Mouse (Mus musculus): Measurements from ENCODE around the gene Mzf1. TPM values are rescaled to one million over a fixed set of nuclear protein-coding genes. Genes with fewer than 3 reads are reported as not detected.

Mzf1 gene
- polyA plus RNA-seq (2012): 1.3 and 1.6 TPM in 2 replicates

DNA sequence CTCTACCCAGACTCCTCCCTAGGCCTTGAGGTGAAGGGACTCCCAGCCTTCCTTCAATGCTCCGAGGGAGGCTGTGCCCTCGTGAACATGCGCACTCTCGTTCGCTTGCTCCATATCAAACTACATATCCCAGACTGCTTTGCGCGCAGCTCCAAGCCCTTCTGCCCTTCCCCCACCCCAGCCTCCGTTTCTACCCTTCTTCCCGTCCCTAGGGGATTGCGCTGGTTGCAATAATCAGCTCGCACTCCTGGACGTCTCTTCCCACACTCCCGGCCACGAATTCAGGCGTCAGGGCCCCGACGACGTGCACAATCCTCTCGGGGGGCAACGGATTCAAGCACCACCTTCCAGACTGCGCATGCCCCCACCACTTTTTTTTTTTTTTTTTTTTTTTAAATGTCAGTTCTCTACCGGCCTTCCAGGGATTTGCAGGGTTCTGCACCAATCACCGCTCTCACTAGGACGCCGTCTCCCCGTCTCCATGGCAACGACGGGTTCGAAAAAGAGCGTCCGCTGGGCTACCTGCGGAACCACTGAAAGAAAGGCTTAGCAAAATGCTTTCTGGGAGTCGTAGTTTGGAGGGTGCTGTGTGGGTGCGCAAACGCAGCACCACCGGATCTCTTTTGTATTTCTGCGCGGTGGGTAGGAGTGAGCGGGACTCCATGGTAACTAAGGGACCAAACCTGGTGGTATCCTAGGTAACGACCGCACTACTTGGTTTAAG is at the start of gene Mzf1:
Gene Mzf1, minus strand, starts transcription at position 478 of the 724 bp plus-strand sequence.

DNA sequence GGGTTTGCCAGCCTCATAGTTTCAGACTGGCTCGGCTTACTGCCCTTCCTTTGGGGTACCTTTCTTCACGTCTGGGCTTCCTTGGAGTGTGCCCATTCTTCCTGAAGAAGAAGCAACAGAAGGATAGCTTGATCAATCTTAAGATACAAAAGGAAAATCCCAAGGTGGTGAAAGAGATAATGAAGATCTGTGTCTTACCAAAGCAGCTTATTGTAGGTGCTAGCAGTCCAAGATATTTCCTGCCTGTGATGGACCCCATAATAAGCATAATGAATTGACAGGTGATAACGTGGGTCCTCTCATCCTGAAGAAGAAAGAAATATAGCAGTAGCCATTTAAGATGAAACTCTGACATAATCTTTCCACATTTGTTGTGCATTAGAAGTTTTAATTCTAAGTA is 40.5 kb upstream of the Mzf1 start, which contains the start of gene Vmn1r85:
Gene Vmn1r85, minus strand, starts transcription at position 101 of the 400 bp plus-strand sequence.

DNA sequence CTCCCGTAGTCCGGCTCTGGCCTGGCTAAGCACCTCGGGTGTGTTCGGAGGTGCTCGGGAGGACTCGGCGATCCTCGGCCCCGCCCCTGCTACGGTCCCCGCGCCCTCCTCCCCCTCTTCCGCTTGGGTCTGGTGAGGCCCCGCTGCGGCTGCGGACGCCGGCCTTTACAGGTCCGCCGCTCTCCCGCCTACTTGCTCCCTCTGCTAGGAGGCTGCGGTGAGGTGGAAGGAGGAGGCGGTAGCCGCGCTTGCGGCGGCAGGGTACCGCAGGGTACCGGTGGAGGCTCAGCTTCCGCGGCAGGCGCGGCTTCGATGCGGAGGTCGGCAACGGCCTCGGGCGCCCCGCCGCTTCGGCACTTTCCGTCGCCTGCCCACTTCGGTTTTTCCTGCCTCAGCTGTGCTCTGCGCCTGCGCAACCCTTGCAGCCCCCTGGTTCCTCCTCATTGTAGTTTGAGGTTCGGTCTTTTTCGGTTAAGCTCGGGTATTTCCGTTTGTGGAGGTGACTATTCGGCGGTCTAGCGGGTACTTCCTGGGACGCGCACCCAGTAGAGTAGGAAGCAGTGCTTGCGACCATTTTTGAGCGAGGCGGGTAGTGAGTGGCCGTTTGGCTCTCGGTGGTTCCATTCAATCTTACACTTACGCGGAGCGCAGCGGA is 16.5 kb downstream of the Mzf1 start, which contains the start of gene Ube2m:
Gene Ube2m, minus strand, starts transcription at position 375 of the 655 bp plus-strand sequence.

GRCm38 (mm10) chr7:13034148-13034977 is 20.2 kb downstream of the Mzf1 start, which contains the start of gene Chmp2a:
TSS of gene Chmp2a (minus strand) at chr7:13034807.

DNA sequence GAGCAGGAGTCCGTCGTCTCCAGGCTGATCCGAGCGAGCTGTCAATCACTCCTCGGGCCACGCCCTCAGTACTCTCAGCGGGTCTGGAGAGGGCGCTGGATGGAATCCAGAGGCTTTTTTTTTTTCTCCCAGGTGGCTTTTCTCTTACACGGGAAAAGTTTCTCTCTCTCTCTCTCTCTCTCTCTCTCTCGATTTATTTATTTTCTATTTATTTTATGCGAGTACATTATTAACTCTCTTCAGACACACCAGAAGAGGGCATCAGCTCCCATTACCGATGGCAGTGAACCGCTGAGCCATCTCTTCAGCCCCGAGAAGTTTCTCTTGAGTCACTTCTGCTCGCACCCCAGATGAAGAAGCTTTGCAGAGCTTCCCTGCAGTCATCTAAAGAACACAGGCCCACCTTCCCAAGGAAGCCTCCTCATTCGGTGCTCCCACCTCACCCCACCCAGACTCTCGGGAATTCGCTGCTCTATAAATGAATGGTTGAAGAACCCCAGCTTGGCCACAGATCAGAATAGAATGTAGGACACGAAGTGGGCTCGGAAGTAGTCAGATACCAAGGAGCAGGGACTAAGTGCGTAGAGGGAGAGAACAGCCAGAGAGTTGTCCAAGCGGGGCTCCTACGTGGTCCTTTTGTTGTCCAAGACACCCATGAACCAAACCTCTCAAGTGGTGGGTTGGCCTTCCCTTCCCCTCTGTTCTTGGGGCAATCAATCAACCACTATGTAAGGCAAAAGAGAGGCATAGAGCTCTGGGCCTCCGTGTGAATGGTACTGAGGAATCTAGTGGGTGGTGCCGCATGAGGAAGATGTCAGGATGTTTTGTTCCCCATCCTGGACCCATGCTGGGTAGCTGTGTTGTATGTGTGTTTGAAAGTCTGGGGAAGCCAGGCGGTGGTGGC is 44.3 kb downstream of the Mzf1 start, which contains the start of gene Zbtb45:
Gene Zbtb45, minus strand, starts transcription at position 30 of the 904 bp plus-strand sequence.

GRCm38 (mm10) chr7:12998851-12999250 is 55.7 kb downstream of the Mzf1 start, which contains the start of gene Trim28:
TSS of gene Trim28 (plus strand) at chr7:12999114.

DNA sequence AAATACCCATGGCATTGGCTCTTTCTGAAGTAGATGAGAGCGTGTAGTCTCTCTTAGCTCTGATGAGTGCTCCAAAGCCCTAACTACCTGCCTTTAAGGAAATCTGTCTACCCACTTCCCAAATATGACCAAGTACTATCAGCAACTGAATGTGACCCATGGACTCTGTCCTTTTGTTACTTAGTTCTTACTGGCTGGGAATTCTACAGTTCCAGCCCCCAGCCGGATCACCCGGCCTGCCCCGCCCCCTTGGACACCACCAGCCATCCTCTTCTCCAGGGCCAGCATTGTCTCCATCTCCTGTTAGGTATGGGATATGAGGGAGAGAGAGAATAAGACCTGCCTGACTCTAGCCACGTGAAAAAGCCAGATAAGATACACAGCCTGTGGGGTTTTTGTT is 56.5 kb downstream of the Mzf1 start, which contains the start of gene Slc27a5:
Gene Slc27a5, minus strand, starts transcription at position 140 of the 400 bp plus-strand sequence.

Other genes starting within 250 kb of the Mzf1 start
- gene Zfp329, start 235.9 kb downstream of the Mzf1 start, polyA plus RNA-seq (2012): 0.15 and 0.24 TPM in 2 replicates
- gene Zfp110, start 220.0 kb downstream of the Mzf1 start, polyA plus RNA-seq (2012): 1.4 and 2.0 TPM in 2 replicates
- gene Zfp128, start 173.6 kb downstream of the Mzf1 start, polyA plus RNA-seq (2012): 0.24 and 0.38 TPM in 2 replicates
- gene Zscan22, start 156.9 kb downstream of the Mzf1 start, polyA plus RNA-seq (2012): 2.4 and 3.0 TPM in 2 replicates
- gene Rps5, start 132.5 kb downstream of the Mzf1 start, polyA plus RNA-seq (2012): 3,057 and 3,219 TPM in 2 replicates
- gene Rnf225, start 127.3 kb downstream of the Mzf1 start, polyA plus RNA-seq (2012): 2.0 and 2.5 TPM in 2 replicates
- gene Zfp324, start 88.9 kb downstream of the Mzf1 start, polyA plus RNA-seq (2012): 3.0 and 3.8 TPM in 2 replicates
- 4.6 and 4.9 TPM in 2 replicates for gene Zfp446, start 76.9 kb downstream of the Mzf1 start, polyA plus RNA-seq (2012)
- not detected in 2 replicates for gene Slc27a5, start 56.6 kb downstream of the Mzf1 start, polyA plus RNA-seq (2012)
- 371 and 417 TPM in 2 replicates for gene Trim28, start 55.6 kb downstream of the Mzf1 start, polyA plus RNA-seq (2012)
- 75.2 and 96.9 TPM in 2 replicates for gene Zbtb45, start 44.7 kb downstream of the Mzf1 start, polyA plus RNA-seq (2012)
- gene Chmp2a, start 20.0 kb downstream of the Mzf1 start, polyA plus RNA-seq (2012): 222 and 231 TPM in 2 replicates
- gene Ube2m, start 16.5 kb downstream of the Mzf1 start, polyA plus RNA-seq (2012): 259 and 281 TPM in 2 replicates
- 0.01 TPM in 1 of 2 replicates, not detected in the other for gene Vmn1r85, start 40.4 kb upstream of the Mzf1 start, polyA plus RNA-seq (2012)
- not detected in 2 replicates for gene Vmn1r86, start 65.2 kb upstream of the Mzf1 start, polyA plus RNA-seq (2012)
- gene Vmn1r87, start 85.4 kb upstream of the Mzf1 start, polyA plus RNA-seq (2012): 0.02 TPM in 1 of 2 replicates, not detected in the other
- gene Vmn1r88, start 104.8 kb upstream of the Mzf1 start, polyA plus RNA-seq (2012): 0.01 TPM in 2 replicates
- gene Vmn1r89, start 158.3 kb upstream of the Mzf1 start, polyA plus RNA-seq (2012): not detected in 2 replicates
- gene Lig1, start 222.5 kb upstream of the Mzf1 start, polyA plus RNA-seq (2012): 63.9 and 82.8 TPM in 2 replicates
- 1.2 and 1.8 TPM in 2 replicates for gene Zswim9, start 224.0 kb upstream of the Mzf1 start, polyA plus RNA-seq (2012)